Mouse (Mus musculus): ENCODE measurements around the gene Trappc4.

- no peak for TF ChIP-seq GATA1 (IDR thresholded peaks at IDR 0.05; ENCODE audit: borderline replicate concordance, low read length)
- TF ChIP-seq FLI1 (IDR thresholded peaks at IDR 0.05; ENCODE audit: low read length): no peak
Measured at GRCm38 (mm10) chr9:44420280-44420898, 13.0 kb upstream of the Trappc4 start.
